ENCODE assay signal across 8 mouse cellular contexts in genomic region chr4:108070723-108071122, GRCm38 (mm10). TPM values are rescaled to one million over a fixed set of nuclear protein-coding genes. Genes with fewer than 3 reads are reported as not detected.
DNase-seq lines count a peak whose midpoint lies in the region; ATAC-seq and TF ChIP-seq lines count a peak whose summit lies in the region.

No protein-coding gene starts in this region.

- H3K27me3 ChIP-seq in testis, adult 2 months (ENCODE audit: control insufficient read depth, insufficient read depth, low read length) = no peaks in the 10 kb centered on the region
- no peaks in the 10 kb centered on the region for H3K27me3 ChIP-seq in hindbrain, embryonic 12.5 days
- H3K27me3 ChIP-seq in midbrain, embryonic 10.5 days (ENCODE audit: low read depth, poor library complexity, severe bottlenecking) = no peaks in the 10 kb centered on the region

- no peak for ATAC-seq in hindbrain, embryonic 12.5 days (ENCODE audit: low FRiP score)

- peak overlapping the region; percentile 79 for H3K4me3 ChIP-seq in testis, adult 2 months (ENCODE audit: control insufficient read depth, low read depth, low read length)
- H3K4me3 ChIP-seq in hindbrain, embryonic 12.5 days = peak overlapping the region; percentile 52
- H3K4me3 ChIP-seq in midbrain, embryonic 10.5 days = peak overlapping the region; percentile 67

- peak overlapping the region; percentile 89 for H3K4me2 ChIP-seq in hindbrain, embryonic 12.5 days (replicated peaks)

- peak; percentile 45 for DNase-seq in adrenal gland, postnatal 14 days
- no peak for DNase-seq in adrenal gland, postnatal 36 days
- DNase-seq in testis, postnatal 14 days (ENCODE audit: low spot score) = no peak
- DNase-seq in midbrain, embryonic 10.5 days (ENCODE audit: low spot score) = no peak
- no peak for DNase-seq in left cerebral cortex, adult 18-20 months (ENCODE audit: low spot score in 2 of 2)
- DNase-seq in frontal cortex, adult 2 months (ENCODE audit: extremely low spot score in 1 of 2, low spot score in 1 of 2) = no peak

- peaks cover 4% of the 10 kb centered on the region for H3K4me1 ChIP-seq in testis, adult 2 months (ENCODE audit: control insufficient read depth, insufficient read depth, low read length)
- peaks cover 14% of the 10 kb centered on the region for H3K4me1 ChIP-seq in hindbrain, embryonic 12.5 days
- peaks cover 15% of the 10 kb centered on the region for H3K4me1 ChIP-seq in midbrain, embryonic 10.5 days

- no peaks in the 10 kb centered on the region for H3K36me3 ChIP-seq in testis, adult 2 months (ENCODE audit: control insufficient read depth, insufficient read depth, low read length)
- peaks cover 18% of the 10 kb centered on the region for H3K36me3 ChIP-seq in hindbrain, embryonic 12.5 days
- H3K36me3 ChIP-seq in midbrain, embryonic 10.5 days = peaks cover 24% of the 10 kb centered on the region

- 10% methylated on average over 8 of the region's 8 CpGs for WGBS in hindbrain, embryonic 12.5 days
- 16% methylated on average over 8 of the region's 8 CpGs for WGBS in midbrain, embryonic 10.5 days

- H3K9ac ChIP-seq in hindbrain, embryonic 12.5 days = peak overlapping the region; percentile 67

- H3K9me3 ChIP-seq in hindbrain, embryonic 12.5 days (replicated peaks) = no peaks in the 10 kb centered on the region
- no peaks in the 10 kb centered on the region for H3K9me3 ChIP-seq in midbrain, embryonic 10.5 days (replicated peaks)

- TF ChIP-seq POLR2A in testis, adult 2 months (IDR thresholded peaks at IDR 0.05; ENCODE audit: control insufficient read depth, low read depth, low read length) = no peak

- H3K27ac ChIP-seq in testis, adult 2 months (ENCODE audit: control insufficient read depth, insufficient read depth, low read depth, low read length) = peak overlapping the region; percentile 61
- no peak overlapping the region for H3K27ac ChIP-seq in hindbrain, embryonic 12.5 days
- H3K27ac ChIP-seq in midbrain, embryonic 10.5 days (replicated peaks) = peak overlapping the region; percentile 80

- TF ChIP-seq CTCF in testis, adult 2 months (IDR thresholded peaks at IDR 0.05; ENCODE audit: control insufficient read depth, insufficient read depth, insufficient replicate concordance, low read depth, low read length) = no peak

RNA-seq across cellular contexts. Expression of gene Podn, which starts 25.5 kb away (rescaled TPM):
- 8.1 and 8.2 TPM in 2 replicates for total RNA-seq in adrenal gland, postnatal 14 days (2021)
- 1 to 10 TPM; 8.2 to 9.9 TPM for total RNA-seq in adrenal gland, postnatal 36 days (2021)
- polyA plus RNA-seq in testis, adult 2 months (2012; rRNA removed) = 1.5 and 2.2 TPM in 2 replicates
- 0.48 and 0.98 TPM in 2 replicates for polyA plus RNA-seq in hindbrain, embryonic 12.5 days (2016; fragmentation: Nextera tagmentation; extraction: Ambion mirVana)
- 0.10 and 0.12 TPM in 2 replicates for polyA plus RNA-seq in midbrain, embryonic 10.5 days (2016; fragmentation: Nextera tagmentation; extraction: Ambion mirVana)
- 1 to 10 TPM; 8.2 to 9.3 TPM for total RNA-seq in left cerebral cortex, adult 18-20 months (2021)
- 8.4 and 10.9 TPM in 2 replicates for polyA plus RNA-seq in frontal cortex, adult 2 months (2012; rRNA removed)
